Mouse (Mus musculus) cerebellum, adult 11-12 months (tissue): Measurements from ENCODE around the gene Cntnap2.
A peak's percentile ranks its signal among the peaks of the same experiment; 100 is the strongest.
"Not testable (repeated sequence)": the region's sequence is repeated elsewhere in the genome, so short reads cannot be mapped to it uniquely, and the experiment has no call there.

Source experiments
- DNase-seq: peaks from one replicate; pipeline ENCODE4 v3.0.0; 2022

Cntnap2 gene

DNA sequence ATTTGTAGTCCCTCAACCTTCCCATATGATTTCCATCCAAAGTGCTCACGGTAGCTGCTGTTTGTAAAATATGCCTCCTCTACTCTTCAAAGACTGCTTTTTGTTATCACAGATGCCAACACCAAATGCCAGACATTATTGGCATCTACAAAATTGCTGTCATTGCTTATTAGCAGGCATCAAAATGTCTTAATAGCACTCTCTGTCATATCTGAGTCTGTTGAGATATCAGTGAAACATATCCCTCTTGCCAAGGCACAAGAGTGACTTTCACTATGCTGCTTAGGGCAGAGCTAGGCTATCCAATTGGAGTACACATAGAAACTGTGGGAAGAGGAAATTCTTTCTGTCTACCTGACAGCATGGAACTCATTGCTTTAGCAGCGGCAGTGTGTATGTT, 1301.9 kb downstream of the Cntnap2 start:
- DNase-seq: no peak

- peak; percentile 2 for DNase-seq
Measured at GRCm38 (mm10) chr6:46362156-46362555, 1303.0 kb downstream of the Cntnap2 start.

DNA sequence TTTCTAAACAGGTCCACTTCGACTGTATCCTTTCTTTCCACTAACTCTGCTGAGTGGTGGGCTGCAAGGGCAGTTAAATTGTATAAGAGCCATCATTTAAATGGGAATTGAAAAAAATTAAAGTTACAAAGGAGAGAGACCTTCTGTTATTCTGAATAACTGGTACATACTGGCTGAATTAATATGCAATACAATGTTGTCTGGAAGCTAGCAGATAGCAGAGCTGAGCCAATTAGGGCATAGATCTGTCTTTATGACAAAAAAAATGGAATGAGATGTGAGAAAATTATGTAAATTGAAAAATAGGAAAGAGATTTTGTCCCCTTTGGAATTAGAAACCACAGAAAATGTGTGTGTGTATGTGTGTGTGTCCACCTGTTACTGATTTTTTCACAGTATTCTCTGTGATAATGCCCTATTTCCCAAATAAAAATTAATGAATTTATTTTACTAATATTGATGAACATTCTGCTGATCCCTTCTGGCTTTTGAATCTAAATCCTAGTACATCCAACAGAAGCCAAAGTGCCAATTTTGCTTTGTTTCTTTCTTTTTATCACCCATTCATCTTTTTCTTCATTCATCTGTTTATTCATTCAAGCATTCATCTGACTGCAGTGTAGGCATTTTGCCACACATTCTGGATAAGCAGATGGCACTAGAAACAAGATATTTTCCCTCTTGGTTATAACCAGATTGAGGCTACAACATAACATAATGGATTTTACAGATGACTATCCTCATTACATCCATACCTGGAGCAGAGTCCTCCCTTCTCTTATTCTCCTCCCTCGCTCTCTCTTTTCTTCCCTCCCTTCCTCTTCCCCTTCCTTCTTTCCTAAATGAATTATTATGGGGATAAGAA, 1339.8 kb downstream of the Cntnap2 start:
- peak; percentile 35 for DNase-seq

GRCm38 (mm10) chr6:46414154-46414553, 1355.0 kb downstream of the Cntnap2 start:
- DNase-seq: no peak

DNA sequence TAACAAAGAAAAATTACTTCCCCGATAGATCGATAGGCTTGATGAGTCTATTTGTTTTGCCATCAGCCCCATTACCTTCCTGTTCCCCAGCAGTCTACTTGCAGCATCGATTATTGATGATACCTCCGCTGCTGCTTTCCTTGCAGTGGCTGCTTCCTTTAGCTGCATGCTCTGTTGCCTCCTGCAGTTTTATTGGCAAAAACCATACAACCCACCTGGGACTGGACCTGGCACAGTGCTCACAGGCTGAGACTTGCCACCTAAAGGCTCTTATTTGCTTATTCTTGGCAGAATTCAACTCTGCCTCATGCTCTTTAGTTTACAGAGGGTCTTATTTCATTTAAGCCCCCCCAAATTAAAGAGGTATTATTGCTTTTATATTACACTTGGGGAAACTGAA, 1355.4 kb downstream of the Cntnap2 start:
- DNase-seq: no peak

DNA sequence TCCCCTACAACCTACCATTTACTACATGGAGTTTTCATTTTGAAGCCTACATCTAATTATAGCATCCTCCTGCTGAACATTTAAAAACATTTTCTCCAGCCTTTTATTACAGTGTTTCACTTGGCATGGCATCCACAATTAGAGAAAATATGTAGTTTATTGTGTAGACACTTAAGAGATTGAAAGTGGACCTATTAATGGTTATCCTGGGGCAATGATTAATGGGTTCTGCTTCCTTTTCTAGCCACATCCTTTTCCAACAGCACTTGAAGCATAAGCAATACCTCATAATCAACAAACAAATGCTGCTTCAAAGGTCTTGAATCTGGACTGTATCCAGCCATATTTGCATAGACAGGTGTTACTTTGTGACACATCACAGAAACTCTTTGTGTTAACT, 1360.7 kb downstream of the Cntnap2 start:
- DNase-seq: no peak

DNA sequence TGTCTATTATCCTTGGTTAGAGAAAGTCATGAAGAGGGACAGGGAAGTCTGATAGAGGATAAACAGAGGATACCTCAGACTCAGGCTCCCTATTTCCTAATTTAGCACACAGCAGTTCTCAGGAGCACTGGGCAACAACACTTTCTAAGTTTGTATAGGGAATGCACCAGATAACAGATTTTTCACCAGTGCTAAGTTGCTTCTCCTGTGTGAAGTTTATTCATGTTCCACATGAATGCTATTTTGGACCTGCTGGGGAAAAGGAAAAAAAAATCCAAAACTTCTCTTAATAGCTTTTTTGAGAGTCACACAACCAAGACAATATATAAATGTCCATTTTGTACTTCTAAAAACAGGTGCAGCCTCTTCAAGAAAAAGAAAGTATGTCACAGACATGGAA, 1361.2 kb downstream of the Cntnap2 start:
- DNase-seq: no peak

DNA sequence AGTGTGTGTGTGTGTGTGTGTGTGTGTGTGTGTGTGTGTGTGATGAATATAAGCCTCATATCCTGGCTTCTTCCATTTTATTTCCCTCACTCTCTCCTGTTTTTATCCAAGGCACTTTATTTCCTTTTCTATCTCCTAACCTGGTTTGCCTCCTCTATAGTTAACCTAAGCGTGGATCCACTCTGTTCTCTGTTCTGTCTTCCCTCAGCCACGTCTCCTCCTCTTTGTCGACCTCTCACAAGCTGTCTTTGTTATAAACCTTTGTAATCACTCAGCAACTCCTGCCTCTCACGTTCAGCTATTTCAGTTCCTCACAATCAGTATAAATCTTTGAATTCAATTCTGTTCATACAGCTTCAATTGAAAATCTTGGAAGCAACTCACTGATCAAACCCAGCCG, 1369.1 kb downstream of the Cntnap2 start:
- DNase-seq: no peak

- DNase-seq: no peak
Measured at GRCm38 (mm10) chr6:46450917-46451638, 1391.9 kb downstream of the Cntnap2 start.

DNA sequence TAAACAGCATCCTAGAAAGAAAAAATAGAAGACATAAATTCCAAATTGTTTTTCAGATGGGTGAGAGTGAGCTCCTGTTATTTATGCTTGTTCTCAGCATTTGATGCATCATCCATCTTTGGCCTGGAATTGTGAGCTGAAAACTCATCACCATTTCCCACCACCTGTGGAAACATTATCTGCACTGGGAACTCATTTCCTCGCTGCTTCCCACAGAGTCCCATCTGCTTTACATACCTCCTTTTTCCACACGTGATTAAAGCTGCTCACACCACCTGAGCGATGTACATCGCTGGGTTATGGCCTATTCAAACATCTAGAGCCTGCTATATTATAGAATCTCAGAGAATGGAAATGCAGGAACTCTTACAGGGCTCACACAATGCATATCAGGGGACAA, 1413.5 kb downstream of the Cntnap2 start:
- peak; percentile 16 for DNase-seq

DNA sequence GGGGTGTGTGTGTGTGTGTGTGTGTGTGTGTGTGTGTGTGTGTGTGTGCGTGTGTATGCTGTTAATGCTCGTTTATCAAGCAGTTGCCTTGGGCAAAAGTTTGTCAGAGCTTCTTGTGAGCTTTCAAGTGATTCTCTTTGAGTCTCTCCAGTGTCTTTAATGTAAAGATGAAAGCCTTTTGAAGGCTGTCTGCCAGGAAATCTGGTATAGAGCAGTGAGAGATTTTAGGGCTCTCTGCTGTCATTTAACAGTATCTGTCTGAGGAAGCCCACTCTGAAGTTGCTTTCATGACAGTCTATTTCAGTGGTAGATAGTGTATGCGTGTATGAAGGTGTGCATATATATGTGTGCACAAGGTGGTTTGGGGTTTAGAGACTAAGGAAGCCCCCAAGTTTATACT, 1425.2 kb downstream of the Cntnap2 start:
- no peak for DNase-seq

DNA sequence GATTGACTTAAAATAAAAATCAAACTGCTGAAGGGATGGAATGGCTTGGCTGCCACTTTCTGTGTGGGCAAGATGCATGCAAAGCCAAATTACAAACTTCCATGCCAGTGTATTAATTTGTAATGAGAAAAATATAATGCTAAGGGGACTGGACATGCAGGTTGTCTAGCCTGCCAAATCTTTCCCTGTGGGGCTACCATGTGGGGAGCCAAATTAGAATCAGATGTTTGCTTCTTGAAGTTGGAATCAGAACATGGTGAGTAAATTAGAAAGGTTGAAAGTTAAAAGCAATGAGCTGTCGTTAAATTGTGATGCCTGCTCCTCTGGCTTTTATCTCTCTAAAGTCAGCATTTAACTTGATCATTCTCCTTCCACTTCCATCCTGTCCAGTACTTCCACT, 1443.6 kb downstream of the Cntnap2 start:
- no peak for DNase-seq

GRCm38 (mm10) chr6:46512841-46513240, 1453.7 kb downstream of the Cntnap2 start:
- DNase-seq: no peak

DNA sequence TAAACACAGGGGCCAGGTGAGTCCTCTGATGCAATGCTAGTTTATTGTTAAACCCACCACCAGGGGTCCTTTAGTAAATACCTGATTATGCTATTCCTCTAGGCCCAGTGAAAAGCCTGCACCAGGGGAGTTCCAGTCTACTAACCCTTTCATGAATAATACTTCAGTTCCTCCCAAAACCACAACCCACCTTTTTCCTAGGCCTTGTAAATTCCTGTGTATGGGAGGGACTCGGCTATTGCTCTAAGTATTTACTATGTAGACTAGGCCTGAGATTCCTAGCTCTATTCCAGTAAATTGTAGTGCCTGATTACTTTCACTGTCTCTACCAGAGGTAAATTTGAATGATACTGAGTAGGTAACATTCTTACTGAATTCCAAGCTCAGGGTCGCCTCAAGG, 1478.4 kb downstream of the Cntnap2 start:
- not testable (repeated sequence) for DNase-seq

DNA sequence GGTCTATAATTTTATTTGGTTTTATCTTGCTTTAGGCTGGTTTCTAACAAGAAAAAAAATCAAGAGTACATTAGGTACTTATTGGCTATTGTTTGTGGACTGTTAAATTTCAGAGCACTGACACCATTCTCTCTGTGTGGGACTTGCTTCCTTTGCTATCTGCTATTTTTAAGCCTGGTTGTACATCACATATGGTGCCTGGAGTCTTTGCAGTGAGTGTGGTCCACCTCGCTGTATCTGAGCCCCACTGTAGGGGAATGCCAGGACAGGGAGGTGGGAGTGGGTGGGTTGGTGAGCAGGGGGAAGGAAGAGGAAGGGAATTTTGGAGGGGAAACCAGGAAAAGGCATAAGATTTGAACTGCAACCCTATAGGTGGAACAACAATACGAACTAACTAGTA, 1504.3 kb downstream of the Cntnap2 start:
- no peak for DNase-seq

DNA sequence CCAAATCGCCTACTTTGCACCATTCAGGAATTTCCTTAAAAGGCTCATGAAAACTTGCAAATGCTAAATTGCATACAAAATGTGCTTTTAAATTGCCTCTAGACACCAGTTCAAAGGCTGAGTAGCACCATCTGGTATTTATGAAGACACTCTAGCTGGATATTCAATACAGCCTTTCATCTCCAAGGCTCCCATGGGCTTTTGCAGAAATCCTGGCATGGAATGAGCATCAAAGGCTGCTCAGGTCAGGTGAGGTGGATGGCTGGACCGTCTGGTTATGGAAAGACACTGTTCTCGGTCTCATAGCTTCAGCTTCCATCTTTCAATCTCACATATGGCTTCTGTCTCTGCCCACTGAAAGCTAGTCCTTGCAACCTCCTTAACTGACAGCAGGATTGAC, 1515.9 kb downstream of the Cntnap2 start:
- DNase-seq: no peak

DNA sequence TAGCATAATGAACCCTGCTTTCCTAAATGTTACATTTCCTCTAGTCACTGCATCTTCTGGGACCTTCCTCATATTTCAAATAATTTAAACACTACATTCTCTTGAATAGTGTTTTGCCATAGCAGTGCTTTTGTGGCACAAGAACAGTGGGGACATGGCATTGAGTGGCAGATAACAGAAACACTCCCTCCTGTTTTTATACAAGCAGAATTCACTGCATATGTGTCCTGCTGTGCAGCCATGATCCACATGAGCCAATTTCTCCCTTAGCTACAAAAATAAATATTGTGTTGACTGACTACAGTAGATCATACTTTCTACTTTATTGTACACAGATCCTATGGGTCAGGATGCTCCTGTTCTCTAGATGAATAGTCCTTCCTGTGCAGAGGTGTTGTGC, 1553.2 kb downstream of the Cntnap2 start:
- no peak for DNase-seq

DNA sequence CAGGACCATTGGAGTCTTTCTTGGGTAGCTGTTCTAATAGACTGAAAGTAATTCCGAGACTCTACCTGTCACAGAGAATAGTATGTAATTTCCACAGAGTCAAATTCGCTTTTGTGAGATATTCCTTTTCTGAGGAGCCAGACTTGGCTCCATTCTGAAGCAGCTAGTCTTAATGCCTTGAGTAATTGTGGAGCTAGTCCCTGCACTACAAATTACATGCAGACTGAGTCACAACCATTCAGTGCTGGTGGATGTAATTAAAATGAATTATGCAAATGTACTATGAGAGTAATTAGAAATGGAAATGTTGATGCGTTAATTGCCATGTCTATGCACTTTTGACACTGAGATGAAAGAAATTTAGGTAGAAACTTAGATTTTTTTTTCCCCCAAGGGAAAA, 1553.7 kb downstream of the Cntnap2 start:
- no peak for DNase-seq

- no peak for DNase-seq
Measured at GRCm38 (mm10) chr6:46669018-46669417, 1609.9 kb downstream of the Cntnap2 start.

DNA sequence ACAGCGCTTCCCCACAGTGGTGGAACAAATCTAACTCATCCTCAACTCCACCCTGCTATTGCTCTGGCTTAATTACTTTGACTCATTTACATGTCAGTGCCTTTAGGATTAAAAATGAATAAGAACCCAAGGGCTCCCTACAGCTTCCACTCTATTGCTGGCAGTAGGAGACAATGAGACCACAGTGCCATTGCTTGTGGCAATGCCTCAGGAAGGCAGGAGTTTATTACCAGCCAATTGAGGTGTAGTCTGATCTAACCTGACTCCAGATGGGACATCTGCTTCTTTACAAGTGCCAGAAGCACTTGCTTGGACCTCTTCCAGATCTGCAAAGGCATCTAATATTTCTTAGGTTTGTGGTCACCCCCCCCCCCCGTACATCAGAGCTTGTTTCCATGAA, 1615.9 kb downstream of the Cntnap2 start:
- DNase-seq: no peak

DNA sequence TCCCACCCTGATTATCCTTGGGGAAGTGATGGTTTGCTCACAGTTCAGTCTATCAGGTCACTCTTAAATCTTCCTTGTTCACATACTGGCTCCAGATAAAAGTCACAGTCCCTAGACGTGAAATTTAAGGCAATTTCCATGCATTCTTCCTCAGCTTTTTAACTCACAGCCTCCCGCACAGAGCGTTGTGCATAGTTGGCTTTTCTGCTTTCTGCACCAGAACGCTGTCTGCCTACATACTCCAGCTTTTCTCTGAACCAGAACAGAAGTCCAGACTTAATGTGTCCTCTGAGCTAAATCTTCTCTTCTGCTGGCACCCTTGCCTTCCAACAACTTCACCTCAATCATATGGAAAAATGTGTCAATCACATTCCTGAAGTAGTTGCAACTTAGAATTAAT, 1616.5 kb downstream of the Cntnap2 start:
- DNase-seq: no peak

GRCm38 (mm10) chr6:46696187-46696586, 1637.0 kb downstream of the Cntnap2 start:
- no peak for DNase-seq

DNA sequence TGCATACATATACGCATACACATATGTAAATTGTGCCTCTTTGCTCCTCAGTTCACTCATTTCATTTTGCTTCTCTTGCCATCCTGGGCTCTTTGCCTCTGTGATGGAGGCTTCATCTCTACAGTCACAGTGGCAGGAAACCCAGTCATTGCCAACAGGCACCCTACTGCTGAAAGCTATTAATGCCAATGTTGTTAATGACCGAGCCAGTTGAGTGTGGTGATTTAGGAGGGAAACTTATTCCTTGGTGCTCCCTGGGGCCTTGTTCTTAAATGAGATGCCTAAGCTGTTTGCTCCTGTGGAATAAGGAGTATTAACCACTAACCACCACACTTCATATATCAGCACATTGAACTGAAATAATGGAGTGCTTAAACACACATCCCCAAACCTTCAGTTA, 1640.2 kb downstream of the Cntnap2 start:
- DNase-seq: peak; percentile 61
